Mouse (Mus musculus): Measurements from ENCODE around the gene 4930522L14Rik.
"Not testable (repeated sequence)": the region's sequence is repeated elsewhere in the genome, so short reads cannot be mapped to it uniquely, and the experiment has no call there.

4930522L14Rik gene

GRCm38 (mm10) chr5:109751391-109752071 is at the start of gene 4930522L14Rik:
4930522L14Rik (minus strand) TSS chr5:109751886.
- peak; percentile 98 for ATAC-seq (ENCODE audit: insufficient number of reproducible peaks, low FRiP score, low TSS enrichment)

GRCm38 (mm10) chr5:109801466-109801865 is 49.8 kb upstream of the 4930522L14Rik start:
- ATAC-seq (ENCODE audit: insufficient number of reproducible peaks, low FRiP score, low TSS enrichment), result not testable (repeated sequence)

GRCm38 (mm10) chr5:109799948-109800347 is 48.3 kb upstream of the 4930522L14Rik start:
- not testable (repeated sequence) for ATAC-seq (ENCODE audit: insufficient number of reproducible peaks, low FRiP score, low TSS enrichment)

GRCm38 (mm10) chr5:109797017-109797416 is 45.3 kb upstream of the 4930522L14Rik start:
- not testable (repeated sequence) for ATAC-seq (ENCODE audit: insufficient number of reproducible peaks, low FRiP score, low TSS enrichment)

GRCm38 (mm10) chr5:109795967-109796652 is 44.4 kb upstream of the 4930522L14Rik start:
- ATAC-seq (ENCODE audit: insufficient number of reproducible peaks, low FRiP score, low TSS enrichment), result peak; percentile 91

GRCm38 (mm10) chr5:109752073-109752780 is 541 bp upstream of the 4930522L14Rik start:
- not testable (repeated sequence) for ATAC-seq (ENCODE audit: insufficient number of reproducible peaks, low FRiP score, low TSS enrichment)

GRCm38 (mm10) chr5:109745081-109745480 is 6.6 kb downstream of the 4930522L14Rik start:
- ATAC-seq (ENCODE audit: insufficient number of reproducible peaks, low FRiP score, low TSS enrichment), result not testable (repeated sequence)

GRCm38 (mm10) chr5:109717341-109717740 is 34.3 kb downstream of the 4930522L14Rik start:
- not testable (repeated sequence) for ATAC-seq (ENCODE audit: insufficient number of reproducible peaks, low FRiP score, low TSS enrichment)

GRCm38 (mm10) chr5:109691205-109691965 is 60.3 kb downstream of the 4930522L14Rik start:
- not testable (repeated sequence) for ATAC-seq (ENCODE audit: insufficient number of reproducible peaks, low FRiP score, low TSS enrichment)

- peak; percentile 99 for ATAC-seq (ENCODE audit: insufficient number of reproducible peaks, low FRiP score, low TSS enrichment)
Observed at GRCm38 (mm10) chr5:109690537-109691201, 61.0 kb downstream of the 4930522L14Rik start, which contains the start of gene 5430403G16Rik. 5430403G16Rik (minus strand) TSS chr5:109691041.

Measured in cerebellum, adult (tissue).